Mouse (Mus musculus) gastrocnemius, postnatal 36 days (tissue): ENCODE measurements at regions not wholly inside any gene's neighbourhood (a gene's known extent, or its start where the extent isn't known, plus 50 kb on each side); places are given as distances from the start of the nearest gene placed in this dataset.

Experiments
- DNase-seq, 2 experiments: peaks; one replicate each; pipeline ENCODE4 v3.0.0; 2022
- intact Hi-C: fragments of 180-260 bp; cut with DNase I; formaldehyde crosslinking; loops from one replicate; pipeline ENCODE4 v1.15.1; 2025

DNA sequence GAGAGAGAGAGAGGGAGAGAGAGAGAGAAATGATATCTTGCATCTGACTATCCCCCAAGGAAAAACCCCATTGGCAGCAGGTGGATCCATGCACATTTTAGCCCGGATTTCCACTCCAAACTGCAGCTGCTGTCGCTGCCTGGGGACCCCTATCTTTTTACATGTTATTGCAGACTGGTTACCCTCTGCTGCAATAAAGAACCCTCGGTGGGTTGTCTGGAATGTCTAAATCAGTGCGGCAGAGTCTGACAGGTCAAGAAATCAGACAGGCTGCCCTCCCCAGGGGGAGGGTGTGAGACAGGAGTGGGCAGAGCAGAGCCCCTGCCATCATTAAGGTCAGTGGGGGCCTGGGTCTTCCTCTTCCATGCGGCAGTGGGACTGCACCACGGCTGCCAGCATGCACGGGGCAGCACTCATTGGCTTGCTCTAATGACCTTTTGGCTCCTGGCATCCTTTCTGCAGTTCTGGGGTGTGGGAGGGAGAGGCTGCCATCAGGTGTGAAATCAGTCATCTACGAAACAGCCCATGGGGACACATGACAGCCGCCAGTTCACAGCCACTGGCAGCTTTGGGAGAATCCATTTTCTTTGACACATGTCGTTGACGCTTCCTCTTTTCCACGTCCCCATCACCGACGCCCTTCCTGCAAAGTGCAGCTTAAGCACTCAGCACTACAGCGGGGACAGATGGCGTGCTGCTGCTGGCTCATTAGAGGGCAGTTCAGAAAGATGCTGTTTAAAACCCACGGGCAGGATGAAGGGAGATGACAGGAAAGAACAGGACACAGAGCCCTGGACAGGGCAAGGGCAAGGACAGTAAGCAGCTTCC, 256.8 kb upstream of the Sulf2 start:
- intact Hi-C loops = no loop called here
- DNase-seq = no peak

- no peak for DNase-seq
- intact Hi-C loops = no loop called here
Measured at GRCm38 (mm10) chr2:166409391-166409790, 253.9 kb upstream of the Sulf2 start.

DNA sequence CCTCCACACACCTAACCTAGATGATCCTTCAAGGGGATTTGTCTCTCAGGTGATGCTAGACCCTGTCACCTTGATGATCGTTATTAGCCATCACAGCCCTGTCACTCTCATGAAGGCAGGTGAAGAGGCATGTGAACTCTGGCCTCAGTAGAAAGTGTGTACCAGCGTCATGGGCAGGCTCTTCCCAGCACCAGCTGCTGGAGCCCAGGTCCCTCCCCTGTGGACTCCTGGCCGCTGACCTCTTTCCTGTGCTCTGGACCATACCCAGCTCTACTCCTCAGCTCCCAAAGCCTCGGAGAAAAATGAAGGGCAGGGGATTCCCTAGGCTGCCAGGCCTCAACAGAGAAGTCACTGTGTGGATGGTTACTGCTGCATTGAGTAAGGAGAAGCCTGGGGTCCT, 253.3 kb upstream of the Sulf2 start:
- intact Hi-C loops = no loop called here
- DNase-seq = no peak

GRCm38 (mm10) chr2:166408009-166408408, 252.5 kb upstream of the Sulf2 start:
- no peak for DNase-seq
- intact Hi-C loops = no loop called here

DNA sequence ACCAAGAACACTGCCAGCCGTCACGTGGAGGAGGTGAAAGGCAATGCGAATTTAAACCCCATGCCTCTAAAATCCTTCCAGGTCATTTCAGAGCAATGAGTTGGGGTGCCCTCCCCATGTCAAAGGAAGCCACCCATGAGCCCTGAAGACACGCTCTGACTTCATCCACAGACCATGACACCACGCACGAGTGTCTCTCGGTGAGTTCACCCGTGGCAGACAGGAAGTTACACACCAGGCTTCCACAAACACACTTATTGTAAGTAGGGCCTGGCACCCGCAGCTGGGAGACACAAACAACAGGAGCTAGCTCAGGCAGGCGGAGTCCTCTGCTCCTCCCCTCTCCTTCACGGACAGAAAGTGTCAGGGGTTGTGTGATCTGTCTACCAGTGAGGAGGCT, 251.4 kb upstream of the Sulf2 start:
- DNase-seq = no peak
- intact Hi-C loops = no loop called here

DNA sequence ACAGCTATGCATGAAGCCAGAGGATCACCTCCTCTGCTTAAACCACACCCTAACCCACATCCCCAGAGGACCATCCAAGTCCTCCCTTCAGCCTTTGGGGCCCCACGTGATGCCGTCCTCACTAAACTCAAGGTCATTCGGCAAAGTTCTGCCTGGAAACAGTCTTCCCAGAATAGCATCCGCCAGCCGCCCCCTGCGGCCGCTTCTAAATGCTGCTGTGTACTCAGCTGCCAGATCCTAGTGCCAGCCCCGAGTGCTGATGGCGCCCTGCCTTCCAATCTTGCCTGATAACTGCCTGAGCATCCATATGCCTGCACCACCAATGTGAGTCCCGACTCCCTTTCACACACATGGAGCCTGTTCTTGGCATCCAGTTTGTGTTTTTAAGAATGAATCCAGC, 247.9 kb upstream of the Sulf2 start:
- intact Hi-C loops = no loop called here

DNA sequence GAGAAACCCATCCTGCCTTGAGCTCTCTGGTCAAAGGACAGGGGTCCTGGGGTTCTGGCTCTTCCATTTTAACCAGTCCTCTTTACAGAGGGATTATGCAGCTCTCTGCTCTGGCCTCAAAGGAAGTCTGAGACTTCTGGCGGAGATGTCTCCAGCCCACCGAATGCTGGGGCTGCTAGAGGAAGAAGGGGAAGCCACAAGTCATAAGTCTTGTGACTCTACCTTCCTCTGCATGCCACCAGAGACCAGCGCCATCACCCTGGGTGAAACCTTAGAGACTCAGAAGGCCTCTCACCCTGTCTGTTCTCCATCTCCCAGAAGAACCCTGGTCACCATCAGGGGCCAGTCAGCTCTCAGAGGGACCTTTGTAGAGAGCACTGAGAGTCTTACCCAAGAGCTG, 246.4 kb upstream of the Sulf2 start:
- DNase-seq = no peak
- intact Hi-C loops = no loop called here

More for the DNA sequence above, 247.9 kb upstream of the Sulf2 start:
- DNase-seq = no peak

DNA sequence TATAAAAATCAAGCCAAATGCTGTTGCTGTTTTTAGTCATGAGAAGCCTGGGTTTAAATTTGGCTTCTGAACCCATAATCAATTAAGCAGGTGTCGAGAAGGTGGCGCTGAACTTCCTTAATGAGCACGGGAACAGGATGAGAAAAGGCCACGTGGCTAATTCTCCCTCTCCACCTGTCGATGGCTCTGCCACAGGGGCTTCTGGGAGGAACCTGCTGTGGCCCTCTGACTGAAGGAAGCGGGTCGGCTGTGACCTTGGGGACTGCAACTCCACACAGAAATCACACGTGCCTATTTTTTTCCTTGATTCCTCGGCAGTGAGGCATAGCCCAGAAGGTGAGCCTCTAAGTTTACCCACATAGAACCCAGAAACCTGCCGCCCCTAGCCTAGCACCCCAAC, 244.8 kb upstream of the Sulf2 start:
- intact Hi-C loops = no loop called here

GRCm38 (mm10) chr2:166399140-166399830, 243.8 kb upstream of the Sulf2 start:
- intact Hi-C loops = no loop called here

More for the DNA sequence above, 244.8 kb upstream of the Sulf2 start:
- no peak for DNase-seq

DNA sequence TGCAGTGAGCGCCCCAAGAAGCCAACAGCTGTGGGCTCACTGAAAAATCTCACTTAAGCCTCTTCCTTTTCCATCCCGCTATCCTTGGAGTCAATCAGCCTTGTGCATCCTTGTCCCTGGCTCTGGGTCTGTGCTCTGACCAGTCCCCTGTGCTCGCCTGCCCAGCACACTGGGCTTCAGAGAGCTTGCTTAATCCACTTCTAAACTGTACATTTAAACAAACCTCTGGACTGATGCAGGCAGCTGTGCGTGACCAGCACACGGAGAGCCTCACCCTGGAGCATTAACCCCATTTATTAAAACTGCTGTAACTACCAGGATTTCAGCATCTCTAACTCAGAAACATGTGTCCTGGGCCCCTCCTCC, 243.3 kb upstream of the Sulf2 start:
- no peak for DNase-seq
- intact Hi-C loops = no loop called here

More at GRCm38 (mm10) chr2:166399140-166399830, 243.8 kb upstream of the Sulf2 start:
- DNase-seq = no peak

DNA sequence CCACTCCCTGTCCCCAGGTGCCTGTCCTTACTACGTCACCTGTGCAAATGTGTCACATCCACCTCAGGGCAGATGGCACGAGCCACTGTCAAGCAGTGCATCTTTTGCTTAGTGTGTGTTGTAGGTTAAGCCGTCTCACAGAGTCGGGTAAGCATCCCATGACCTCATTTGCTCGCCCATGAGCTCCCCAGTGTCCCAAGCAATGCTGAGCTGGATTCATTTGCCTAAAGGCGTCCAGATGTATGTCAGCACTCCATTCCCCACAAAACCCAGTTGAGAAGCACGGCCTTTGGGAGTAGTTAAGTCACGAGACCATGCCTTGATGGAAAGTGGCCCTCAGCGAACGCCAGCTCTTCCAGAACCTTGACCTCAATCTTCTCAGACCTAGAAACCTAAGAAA, 242.7 kb upstream of the Sulf2 start:
- DNase-seq = no peak
- intact Hi-C loops = no loop called here

DNA sequence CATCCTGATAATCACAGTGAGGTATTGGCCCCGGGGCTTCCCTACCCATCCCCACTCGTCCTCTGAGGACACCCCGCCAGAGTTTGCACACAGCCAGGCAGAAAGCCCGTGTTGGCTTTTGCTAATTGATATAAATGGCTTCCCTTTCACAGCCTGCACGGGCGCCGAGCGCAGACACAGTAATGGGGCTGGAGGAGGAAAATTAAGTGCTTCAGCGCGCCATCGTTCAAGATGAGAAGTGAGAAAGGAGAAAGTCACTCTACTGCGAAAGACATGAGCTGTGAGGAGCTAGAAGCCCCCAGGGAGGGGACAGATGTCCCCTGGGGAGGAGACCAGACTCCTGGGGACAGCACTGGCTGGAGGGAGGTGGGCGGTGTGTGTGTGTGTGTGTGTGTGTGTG, 239.2 kb upstream of the Sulf2 start:
- DNase-seq = no peak
- intact Hi-C loops = no loop called here

DNA sequence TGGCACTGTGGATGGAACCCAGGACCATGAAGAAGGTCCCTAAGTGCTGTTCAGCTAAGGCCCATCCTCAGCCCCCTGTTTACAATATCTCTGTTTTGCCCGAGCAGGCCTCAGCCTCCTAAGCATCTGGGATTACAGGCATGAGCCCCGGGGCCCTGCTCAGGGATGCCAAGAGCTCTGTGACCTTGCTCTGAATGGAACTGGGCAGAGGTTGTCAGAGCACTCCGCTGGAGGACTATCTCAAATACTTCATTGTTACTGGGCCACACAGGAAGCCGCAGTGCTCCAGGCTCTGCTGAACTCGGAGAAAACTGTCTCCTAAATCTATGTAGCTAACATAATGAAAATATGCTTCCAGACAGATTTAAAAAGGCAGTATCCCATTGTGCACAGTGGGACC, 235.7 kb upstream of the Sulf2 start:
- intact Hi-C loops = no loop called here
- no peak for DNase-seq

- DNase-seq = no peak
- intact Hi-C loops = no loop called here
Measured at GRCm38 (mm10) chr2:166388050-166388449, 232.6 kb upstream of the Sulf2 start.

DNA sequence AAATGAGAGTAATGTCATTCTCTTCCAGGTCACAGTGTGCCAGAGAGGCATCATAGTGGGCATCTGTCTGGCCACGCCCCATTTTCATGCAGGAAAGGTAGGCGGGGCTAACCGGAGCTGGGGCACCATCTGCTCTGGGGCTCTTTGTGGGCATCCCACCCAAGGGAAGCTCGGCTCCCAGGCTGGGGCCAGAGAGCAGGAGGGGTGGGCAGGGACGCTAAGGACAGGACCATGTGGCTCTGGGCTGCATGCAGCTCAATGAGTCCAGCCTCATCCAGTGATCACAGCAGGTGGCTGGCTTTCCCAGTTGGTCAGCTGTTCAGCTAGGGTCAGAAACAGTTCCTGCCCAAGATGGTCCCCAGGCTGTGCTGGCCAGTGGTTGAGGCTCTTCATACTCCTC, 231.4 kb upstream of the Sulf2 start:
- DNase-seq = no peak
- intact Hi-C loops = no loop called here

- no peak for DNase-seq
- intact Hi-C loops = no loop called here
Measured at GRCm38 (mm10) chr2:166384583-166384982, 229.1 kb upstream of the Sulf2 start.

DNA sequence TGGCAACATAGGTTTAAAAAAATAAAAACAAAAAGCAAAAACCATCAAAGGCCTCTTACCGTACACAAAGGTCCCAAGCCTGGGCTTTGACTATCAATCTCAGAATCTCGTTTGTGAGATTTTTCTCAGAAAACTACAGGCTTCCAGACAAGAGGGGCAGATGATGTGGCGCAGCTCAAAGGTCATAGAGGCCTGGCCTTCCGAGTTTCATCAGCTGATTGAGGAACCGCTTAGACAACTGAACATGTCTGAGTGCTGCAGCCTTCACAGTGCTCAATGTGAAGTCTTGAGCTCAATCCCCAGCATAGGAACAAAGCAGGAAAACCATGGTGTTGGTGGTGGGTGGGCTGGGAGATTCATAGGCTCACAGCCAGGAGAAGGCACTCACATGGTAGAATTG, 227.9 kb upstream of the Sulf2 start:
- intact Hi-C loops = no loop called here
- no peak for DNase-seq

DNA sequence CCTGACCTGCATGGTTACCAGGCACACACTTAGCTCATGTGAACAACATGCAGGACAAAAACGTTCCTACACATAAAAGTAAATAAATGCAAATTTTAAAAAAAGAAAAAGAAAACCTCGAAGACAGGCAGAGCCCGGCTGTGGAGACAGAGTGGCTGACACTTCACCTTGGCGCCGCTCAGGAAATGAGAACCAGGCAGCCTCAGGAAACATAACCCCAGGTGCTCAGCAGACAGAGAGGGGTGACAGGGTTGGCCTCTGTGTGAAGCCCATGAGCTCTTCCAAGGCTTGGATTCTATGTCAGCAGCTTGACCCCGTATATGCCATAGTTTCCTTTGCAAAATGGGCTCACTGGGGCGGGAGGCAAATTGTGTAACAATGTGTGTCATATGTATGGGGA, 226.7 kb upstream of the Sulf2 start:
- intact Hi-C loops = no loop called here
- no peak for DNase-seq

- no peak for DNase-seq
Measured at GRCm38 (mm10) chr2:166380854-166381253, 225.4 kb upstream of the Sulf2 start.

GRCm38 (mm10) chr2:166378325-166378724, 222.9 kb upstream of the Sulf2 start:
- intact Hi-C loops = no loop called here
- no peak for DNase-seq

More at GRCm38 (mm10) chr2:166380854-166381253, 225.4 kb upstream of the Sulf2 start:
- intact Hi-C loops = no loop called here

GRCm38 (mm10) chr2:166377329-166377728, 221.9 kb upstream of the Sulf2 start:
- no peak for DNase-seq

DNA sequence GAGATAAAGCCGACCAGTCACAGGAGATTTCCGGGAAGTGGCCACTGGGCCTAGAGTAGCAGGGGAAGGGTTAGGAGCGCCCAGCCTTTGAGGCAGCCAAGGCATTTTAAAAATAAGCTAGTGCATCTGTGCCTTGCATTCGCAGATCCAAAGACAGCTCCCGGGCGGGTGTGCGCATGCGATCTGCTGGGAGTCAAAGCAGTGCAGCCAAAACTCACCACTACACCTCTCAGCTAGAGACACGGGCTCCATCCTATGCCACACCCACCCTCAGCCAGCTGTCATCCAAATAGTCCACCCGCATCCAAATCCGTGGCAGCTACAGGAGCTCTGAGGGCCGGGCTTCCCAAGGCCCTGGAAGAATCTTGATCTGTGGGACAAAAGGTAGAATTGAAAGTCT, 220.2 kb upstream of the Sulf2 start:
- intact Hi-C loops = no loop called here
- no peak for DNase-seq

More at GRCm38 (mm10) chr2:166377329-166377728, 221.9 kb upstream of the Sulf2 start:
- intact Hi-C loops = no loop called here
